Mouse (Mus musculus) testis, adult 2 months (tissue): Measurements from ENCODE around the gene Tspan18.

ENCODE experiments used
- CTCF ChIP-seq: fragments of 200-500 bp; IDR thresholded peaks from 2 replicates; pipeline ENCODE4 v1.5.1; 2012; ENCODE audit warnings: low read depth, mild to moderate bottlenecking, inconsistent platforms, low read length, moderate library complexity; ENCODE audit not compliant: control insufficient read depth, insufficient read depth, insufficient replicate concordance
- POLR2A ChIP-seq: fragments of 200-500 bp; IDR thresholded peaks from 2 replicates; pipeline ENCODE4 v1.6.1; 2012; ENCODE audit warnings: low read depth, mild to moderate bottlenecking, inconsistent platforms, low read length, moderate library complexity; ENCODE audit not compliant: control insufficient read depth

GRCm38 (mm10) chr2:93228480-93228824 is 105.9 kb downstream of the Tspan18 start:
- TF ChIP-seq CTCF (no peak), POLR2A (no peak)
